Mouse (Mus musculus): Measurements from ENCODE around the gene Cnn2. TPM values are rescaled to one million over a fixed set of nuclear protein-coding genes. Genes with fewer than 3 reads are reported as not detected.
"Not testable (repeated sequence)": the region's sequence is repeated elsewhere in the genome, so short reads cannot be mapped to it uniquely, and the experiment has no call there.

The Cnn2 gene
- polyA plus RNA-seq, 1 experiment = 297 TPM

DNA sequence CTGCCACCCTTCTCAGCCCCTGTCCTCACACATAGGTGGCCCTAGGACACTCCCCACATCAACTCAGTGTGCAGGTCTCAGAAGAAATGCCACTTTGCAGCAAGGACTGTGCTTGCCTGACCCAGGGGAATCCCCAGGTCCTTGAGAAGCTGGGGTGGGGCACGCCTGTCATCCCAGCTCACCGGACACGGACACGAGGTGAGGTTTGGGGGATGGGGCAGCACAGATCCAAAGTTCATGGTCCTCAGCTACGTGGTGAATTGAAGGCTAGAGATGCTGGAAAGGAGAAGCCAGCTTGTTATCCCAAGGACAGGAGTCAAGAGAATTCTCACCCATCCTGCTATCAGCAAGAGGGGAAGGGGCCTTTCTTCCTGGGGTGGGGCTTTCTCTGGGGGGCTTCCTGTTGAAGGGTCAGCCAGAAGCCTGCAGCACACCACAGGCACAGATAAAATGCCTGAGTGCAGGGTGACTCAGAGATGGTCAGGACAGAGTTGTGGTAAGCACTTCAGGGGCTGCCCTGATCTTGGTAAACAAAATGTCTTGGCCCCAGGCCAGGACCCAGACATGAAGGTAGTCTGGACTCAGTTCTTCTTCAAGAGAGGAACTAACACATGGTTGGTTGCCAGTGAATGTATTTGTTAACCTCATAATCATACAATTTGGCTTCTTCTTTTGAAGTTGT lies 44.6 kb downstream of the Cnn2 start:
- 6% methylated on average over 5 of the region's 5 CpGs for WGBS
- DNase-seq (ENCODE audit: low read depth in 1 of 2, low spot score in 2 of 2) = peak; percentile 71 to 86
- peaks cover 42% of the 10 kb centered on the region for H3K4me1 ChIP-seq (ENCODE audit: control insufficient read depth, insufficient read depth, insufficient read length)
- H3K27me3 ChIP-seq (ENCODE audit: control insufficient read depth, insufficient read depth, low read length) = no peaks in the 10 kb centered on the region
- peaks cover 61% of the 10 kb centered on the region for H3K36me3 ChIP-seq (ENCODE audit: control insufficient read depth, insufficient read depth, low read length)
- no peak for TF ChIP-seq CTCF (IDR thresholded peaks at IDR 0.05; ENCODE audit: extremely low read depth, insufficient read depth, insufficient read length, insufficient replicate concordance)
- TF ChIP-seq POLR2A (IDR thresholded peaks at IDR 0.05; ENCODE audit: low read depth, low read length) = no peak
- H3K27ac ChIP-seq (ENCODE audit: insufficient read depth, low read length) = peak overlapping the region; percentile 96
- no peak overlapping the region for H3K4me3 ChIP-seq (ENCODE audit: extremely low read depth, insufficient read depth, insufficient read length)

DNA sequence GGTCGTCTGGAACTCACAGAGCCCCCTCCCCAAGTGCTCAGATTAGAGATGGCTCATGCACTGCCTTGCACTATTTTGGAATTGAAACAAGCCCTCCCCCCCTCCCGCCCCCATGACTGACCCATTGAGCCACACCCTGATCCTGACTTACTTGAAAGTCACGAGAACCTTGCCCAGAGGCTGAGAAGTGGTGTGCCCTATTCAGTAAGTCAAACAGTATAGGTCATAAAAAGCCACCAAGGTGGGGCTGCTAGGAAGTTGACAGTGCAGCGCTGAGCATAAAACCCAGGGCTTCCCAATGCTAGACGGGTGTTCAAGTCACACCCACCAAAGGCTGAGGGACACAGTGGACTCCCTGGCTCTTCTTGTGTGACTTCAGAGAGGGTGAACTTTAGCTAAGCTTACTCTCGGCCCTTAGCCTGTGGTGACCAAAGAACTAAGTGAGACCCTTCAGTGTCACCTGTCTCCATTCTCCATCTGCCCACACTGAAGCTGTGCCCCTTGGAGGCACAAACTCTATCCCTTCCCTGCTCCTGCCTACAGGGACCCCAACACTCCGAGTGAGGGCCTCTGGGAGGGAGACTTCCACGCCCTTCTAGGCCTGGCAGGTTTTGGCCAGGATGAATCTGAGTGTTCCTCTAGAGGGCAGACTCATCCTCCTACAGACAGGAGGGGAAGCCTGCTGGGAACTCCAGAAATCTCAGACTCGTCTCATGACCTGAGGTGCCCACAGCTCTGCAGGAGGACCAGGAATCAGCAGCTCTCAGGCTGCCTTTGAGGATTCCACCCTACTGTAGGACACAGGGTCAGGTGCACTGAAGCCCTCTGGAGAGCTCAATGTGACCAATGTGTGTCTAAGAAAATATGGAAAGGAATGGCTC lies 45.4 kb downstream of the Cnn2 start:
- TF ChIP-seq CTCF (IDR thresholded peaks at IDR 0.05; ENCODE audit: extremely low read depth, insufficient read depth, insufficient read length, insufficient replicate concordance) (peak; percentile 23; the same call in 1 of the 2 replicates), POLR2A (IDR thresholded peaks at IDR 0.05; ENCODE audit: low read depth, low read length) (no peak)
- H3K27ac ChIP-seq (ENCODE audit: insufficient read depth, low read length) = peak overlapping the region; percentile 96
- peaks cover 57% of the 10 kb centered on the region for H3K36me3 ChIP-seq (ENCODE audit: control insufficient read depth, insufficient read depth, low read length)
- WGBS = 26% methylated on average over 9 of the region's 9 CpGs
- H3K4me1 ChIP-seq (ENCODE audit: control insufficient read depth, insufficient read depth, insufficient read length) = peaks cover 45% of the 10 kb centered on the region
- no peaks in the 10 kb centered on the region for H3K27me3 ChIP-seq (ENCODE audit: control insufficient read depth, insufficient read depth, low read length)
- no peak overlapping the region for H3K4me3 ChIP-seq (ENCODE audit: extremely low read depth, insufficient read depth, insufficient read length)
- no peak for DNase-seq (ENCODE audit: low read depth in 1 of 2, low spot score in 2 of 2)

DNA sequence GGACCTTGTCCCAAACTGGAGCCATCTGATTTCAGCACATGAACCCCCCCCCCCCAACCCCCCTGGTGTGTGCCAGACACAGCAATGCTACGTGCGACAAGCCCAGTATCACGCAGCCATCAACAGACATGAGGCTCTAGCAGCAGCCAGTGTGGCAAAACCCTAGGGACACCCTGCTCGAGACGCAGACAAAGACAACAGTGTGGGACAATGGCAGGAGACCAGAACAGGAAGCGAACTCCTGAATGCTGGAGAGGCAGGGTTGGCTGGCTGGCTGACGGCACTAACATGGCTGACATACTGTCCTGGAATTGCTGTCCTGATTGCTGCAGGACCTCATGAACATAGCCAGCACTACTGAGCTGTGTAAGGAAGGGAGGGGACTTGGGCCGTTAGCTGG lies 46.8 kb downstream of the Cnn2 start:
- no peak for DNase-seq (ENCODE audit: low read depth in 1 of 2, low spot score in 2 of 2)
- TF ChIP-seq CTCF (IDR thresholded peaks at IDR 0.05; ENCODE audit: extremely low read depth, insufficient read depth, insufficient read length, insufficient replicate concordance) (no peak), POLR2A (IDR thresholded peaks at IDR 0.05; ENCODE audit: low read depth, low read length) (no peak)
- Histone ChIP-seq H3K36me3 (ENCODE audit: control insufficient read depth, insufficient read depth, low read length) (peaks cover 46% of the 10 kb centered on the region), H3K4me1 (ENCODE audit: control insufficient read depth, insufficient read depth, insufficient read length) (peaks cover 49% of the 10 kb centered on the region), H3K27me3 (ENCODE audit: control insufficient read depth, insufficient read depth, low read length) (no peaks in the 10 kb centered on the region), H3K4me3 (ENCODE audit: extremely low read depth, insufficient read depth, insufficient read length) (no peak overlapping the region), H3K27ac (ENCODE audit: insufficient read depth, low read length) (peak overlapping the region; percentile 33; the same call in 1 of the 2 replicates)
- WGBS = 91% methylated on average over 8 of the region's 8 CpGs

DNA sequence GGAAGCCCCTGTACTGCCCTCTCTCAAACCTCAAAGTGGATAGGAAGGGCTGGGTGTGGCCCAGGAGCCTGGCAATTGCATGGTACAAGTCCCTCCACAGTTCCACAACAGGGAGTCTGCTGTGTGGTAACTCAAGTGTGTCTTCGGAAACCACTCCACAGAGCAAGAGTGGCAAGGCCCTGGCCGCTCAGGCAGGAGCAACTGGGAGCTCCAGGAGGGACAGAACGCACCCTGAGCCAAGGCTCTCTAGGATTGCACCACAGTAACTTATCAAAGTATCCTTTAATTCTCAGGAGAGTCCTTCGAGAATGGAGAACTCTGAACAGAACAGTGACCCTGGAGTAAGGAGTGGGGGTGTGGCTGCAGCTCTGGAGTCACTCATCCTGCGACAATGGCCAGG lies 47.3 kb downstream of the Cnn2 start:
- H3K4me3 ChIP-seq (ENCODE audit: extremely low read depth, insufficient read depth, insufficient read length) = no peak overlapping the region
- peaks cover 40% of the 10 kb centered on the region for H3K36me3 ChIP-seq (ENCODE audit: control insufficient read depth, insufficient read depth, low read length)
- H3K27ac ChIP-seq (ENCODE audit: insufficient read depth, low read length) = peak overlapping the region; percentile 33; the same call in 1 of the 2 replicates

DNA sequence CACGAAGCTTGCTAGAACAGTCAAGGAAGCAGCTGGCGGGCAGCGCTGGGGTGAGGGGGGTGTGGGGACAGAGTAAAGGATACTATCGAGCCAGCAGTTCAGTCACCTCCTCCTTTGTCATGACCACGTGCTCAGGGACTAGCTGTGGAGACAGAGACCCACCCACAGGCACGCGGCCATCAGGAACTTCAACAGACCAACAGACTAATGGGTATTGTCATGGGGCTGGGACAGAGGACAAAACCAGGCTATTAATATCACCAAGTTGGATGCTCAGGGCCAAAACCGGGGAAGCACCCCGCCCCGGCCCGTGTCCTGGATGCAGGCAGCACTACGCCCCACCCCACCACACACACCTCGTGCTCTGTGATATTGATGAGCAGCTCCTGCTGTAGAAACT lies 48.4 kb downstream of the Cnn2 start:
- 91% methylated on average over 13 of the region's 13 CpGs for WGBS
- DNase-seq (ENCODE audit: low read depth in 1 of 2, low spot score in 2 of 2) = no peak
- no peak overlapping the region for H3K27ac ChIP-seq (ENCODE audit: insufficient read depth, low read length)
- H3K4me3 ChIP-seq (ENCODE audit: extremely low read depth, insufficient read depth, insufficient read length) = no peak overlapping the region
- TF ChIP-seq CTCF (IDR thresholded peaks at IDR 0.05; ENCODE audit: extremely low read depth, insufficient read depth, insufficient read length, insufficient replicate concordance) = no peak
- TF ChIP-seq POLR2A (IDR thresholded peaks at IDR 0.05; ENCODE audit: low read depth, low read length) = no peak
- peaks cover 29% of the 10 kb centered on the region for H3K36me3 ChIP-seq (ENCODE audit: control insufficient read depth, insufficient read depth, low read length)
- H3K4me1 ChIP-seq (ENCODE audit: control insufficient read depth, insufficient read depth, insufficient read length) = peaks cover 37% of the 10 kb centered on the region
- H3K27me3 ChIP-seq (ENCODE audit: control insufficient read depth, insufficient read depth, low read length) = no peaks in the 10 kb centered on the region

More for the DNA sequence above, 47.3 kb downstream of the Cnn2 start:
- no peak for TF ChIP-seq CTCF (IDR thresholded peaks at IDR 0.05; ENCODE audit: extremely low read depth, insufficient read depth, insufficient read length, insufficient replicate concordance)
- TF ChIP-seq POLR2A (IDR thresholded peaks at IDR 0.05; ENCODE audit: low read depth, low read length) = no peak
- no peak for DNase-seq (ENCODE audit: low read depth in 1 of 2, low spot score in 2 of 2)
- no peaks in the 10 kb centered on the region for H3K27me3 ChIP-seq (ENCODE audit: control insufficient read depth, insufficient read depth, low read length)
- 90% methylated on average over 5 of the region's 5 CpGs for WGBS
- peaks cover 48% of the 10 kb centered on the region for H3K4me1 ChIP-seq (ENCODE audit: control insufficient read depth, insufficient read depth, insufficient read length)

DNA sequence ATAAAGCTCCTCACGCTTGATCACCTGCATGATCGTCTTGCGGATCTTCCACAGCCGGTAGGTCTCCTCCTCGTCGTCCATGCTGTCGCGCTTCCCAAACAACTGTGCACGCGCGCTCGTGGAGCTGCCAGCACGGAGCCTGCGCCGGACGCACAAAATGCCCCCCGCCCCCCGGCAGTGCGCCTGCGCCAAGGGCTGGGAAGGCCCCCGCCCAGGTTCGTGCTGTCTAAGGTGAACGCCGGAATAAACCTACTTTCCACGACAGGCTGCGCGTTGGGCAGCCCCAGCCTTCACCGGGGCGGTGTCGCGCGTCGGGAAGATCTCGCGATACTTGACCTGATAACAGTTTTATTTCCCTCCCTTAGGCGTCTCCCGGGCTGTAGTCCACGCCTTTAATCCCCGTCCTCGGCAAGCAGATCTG lies 51.2 kb downstream of the Cnn2 start, which contains the start of gene Polr2e:
TSS of gene Polr2e (minus strand) at position 237 of the 421 bp plus-strand sequence.
- peak within 1 kb of the TSS; percentile 58 for H3K27ac ChIP-seq (ENCODE audit: insufficient read depth, low read length)
- peaks cover 19% of the 10 kb centered on the region; the same call in 1 of the 2 replicates for H3K4me1 ChIP-seq (ENCODE audit: control insufficient read depth, insufficient read depth, insufficient read length)
- no peaks in the 10 kb centered on the region for H3K27me3 ChIP-seq (ENCODE audit: control insufficient read depth, insufficient read depth, low read length)
- peaks cover 28% of the 10 kb centered on the region for H3K36me3 ChIP-seq (ENCODE audit: control insufficient read depth, insufficient read depth, low read length)
- H3K4me3 ChIP-seq (ENCODE audit: extremely low read depth, insufficient read depth, insufficient read length) = peak within 1 kb of the TSS; percentile 90
- peak; percentile 48 for TF ChIP-seq POLR2A (IDR thresholded peaks at IDR 0.05; ENCODE audit: low read depth, low read length)
- no peak for TF ChIP-seq CTCF (IDR thresholded peaks at IDR 0.05; ENCODE audit: extremely low read depth, insufficient read depth, insufficient read length, insufficient replicate concordance)
- DNase-seq (ENCODE audit: low read depth in 1 of 2, low spot score in 2 of 2) = peak; percentile 93 to 94
- under 1% methylated on average over 40 of the region's 40 CpGs for WGBS

DNA sequence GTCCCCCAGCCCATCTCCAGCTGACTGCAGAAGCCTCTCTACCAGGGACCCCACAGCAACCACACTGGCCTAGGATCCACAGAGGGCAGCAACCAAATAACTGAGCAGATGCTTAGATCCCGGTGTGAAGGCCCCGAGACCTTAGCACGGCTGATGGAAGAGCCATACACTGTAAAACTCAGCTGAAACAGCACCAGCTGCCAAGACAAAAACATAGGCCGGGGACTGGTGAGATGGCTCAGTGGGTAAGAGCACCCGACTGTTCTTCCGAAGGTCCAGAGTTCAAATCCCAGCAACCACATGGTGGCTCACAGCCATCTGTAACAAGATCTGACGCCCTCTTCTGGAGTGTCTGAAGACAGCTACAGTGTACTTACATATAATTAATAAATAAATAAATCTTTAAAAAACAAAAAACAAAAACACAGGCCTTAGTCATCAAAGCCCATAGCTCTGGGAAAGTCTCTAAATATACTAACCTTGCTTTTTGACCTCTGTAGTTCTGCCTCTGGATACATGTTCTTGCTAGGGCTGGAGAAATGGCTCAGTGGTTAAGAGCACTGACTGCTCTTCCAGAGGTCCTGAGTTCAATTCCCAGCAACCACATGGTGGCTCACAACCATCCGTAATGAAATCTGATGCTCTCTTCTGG lies 53.2 kb downstream of the Cnn2 start:
- H3K4me3 ChIP-seq (ENCODE audit: extremely low read depth, insufficient read depth, insufficient read length); H3K27me3 ChIP-seq (ENCODE audit: control insufficient read depth, insufficient read depth, low read length); DNase-seq (ENCODE audit: low read depth in 1 of 2, low spot score in 2 of 2); H3K4me1 ChIP-seq (ENCODE audit: control insufficient read depth, insufficient read depth, insufficient read length); H3K27ac ChIP-seq (ENCODE audit: insufficient read depth, low read length): not testable (repeated sequence)
- 89% methylated on average over 8 of the region's 8 CpGs for WGBS
- H3K36me3 ChIP-seq (ENCODE audit: control insufficient read depth, insufficient read depth, low read length) = peaks cover 13% of the 10 kb centered on the region

Measured in spleen, adult 2 months (tissue).